Mouse (Mus musculus): ENCODE results near the gene Eif4a2. TPM values are rescaled to one million over a fixed set of nuclear protein-coding genes. Genes with fewer than 3 reads are reported as not detected.
"Not testable (repeated sequence)": the region's sequence is repeated elsewhere in the genome, so short reads cannot be mapped to it uniquely, and the experiment has no call there.

Gene Eif4a2
- polyA plus RNA-seq (2012) = 2.1 and 4.3 TPM in 2 replicates

GRCm38 (mm10) chr16:23107231-23107942 lies at the start of gene Eif4a2:
Gene Eif4a2 (plus strand): TSS chr16:23107444.
- TF ChIP-seq GATA1 (IDR thresholded peaks at IDR 0.05; ENCODE audit: low read length) = no peak

GRCm38 (mm10) chr16:23057668-23058447 lies 49.4 kb upstream of the Eif4a2 start, which contains the start of gene Kng1:
Gene Kng1 (plus strand): TSS chr16:23057865.
- TF ChIP-seq GATA1 (IDR thresholded peaks at IDR 0.05; ENCODE audit: low read length) = not testable (repeated sequence)

- no peak for TF ChIP-seq GATA1 (IDR thresholded peaks at IDR 0.05; ENCODE audit: low read length)
Observed at GRCm38 (mm10) chr16:23093321-23093953, 13.8 kb upstream of the Eif4a2 start.

GRCm38 (mm10) chr16:23094136-23094535 lies 13.1 kb upstream of the Eif4a2 start:
- no peak for TF ChIP-seq GATA1 (IDR thresholded peaks at IDR 0.05; ENCODE audit: low read length)

- TF ChIP-seq GATA1 (IDR thresholded peaks at IDR 0.05; ENCODE audit: low read length) = no peak
Observed at GRCm38 (mm10) chr16:23099632-23100031, 7.6 kb upstream of the Eif4a2 start.

GRCm38 (mm10) chr16:23100099-23100575 lies 7.1 kb upstream of the Eif4a2 start:
- TF ChIP-seq GATA1 (IDR thresholded peaks at IDR 0.05; ENCODE audit: low read length) = no peak

GRCm38 (mm10) chr16:23100613-23101012 lies 6.6 kb upstream of the Eif4a2 start:
- no peak for TF ChIP-seq GATA1 (IDR thresholded peaks at IDR 0.05; ENCODE audit: low read length)

GRCm38 (mm10) chr16:23102340-23103037 lies 4.8 kb upstream of the Eif4a2 start:
- no peak for TF ChIP-seq GATA1 (IDR thresholded peaks at IDR 0.05; ENCODE audit: low read length)

GRCm38 (mm10) chr16:23103038-23103745 lies 4.1 kb upstream of the Eif4a2 start:
- TF ChIP-seq GATA1 (IDR thresholded peaks at IDR 0.05; ENCODE audit: low read length) = no peak

- no peak for TF ChIP-seq GATA1 (IDR thresholded peaks at IDR 0.05; ENCODE audit: low read length)
Observed at GRCm38 (mm10) chr16:23103841-23104240, 3.4 kb upstream of the Eif4a2 start.

GRCm38 (mm10) chr16:23106121-23106520 lies 1.1 kb upstream of the Eif4a2 start:
- TF ChIP-seq GATA1 (IDR thresholded peaks at IDR 0.05; ENCODE audit: low read length) = no peak

GRCm38 (mm10) chr16:23107946-23108759 lies 909 bp downstream of the Eif4a2 start:
- TF ChIP-seq GATA1 (IDR thresholded peaks at IDR 0.05; ENCODE audit: low read length) = no peak

- TF ChIP-seq GATA1 (IDR thresholded peaks at IDR 0.05; ENCODE audit: low read length) = no peak
Observed at GRCm38 (mm10) chr16:23108943-23109342, 1.7 kb downstream of the Eif4a2 start.
